Mouse (Mus musculus): Measurements from ENCODE around the gene Vmn1r160. TPM values are rescaled to one million over a fixed set of nuclear protein-coding genes. Genes with fewer than 3 reads are reported as not detected.
"Not testable (repeated sequence)": the region's sequence is repeated elsewhere in the genome, so short reads cannot be mapped to it uniquely, and the experiment has no call there.

The Vmn1r160 gene
- polyA plus RNA-seq (2015; fragmentation: Nextera tagmentation; extraction: Ambion mirVana), result not detected in 2 replicates

- H3K4me3 ChIP-seq, H3K9ac ChIP-seq: not testable (repeated sequence)
- 44% methylated on average over 1 of the region's 3 CpGs for WGBS
These were observed at the start of gene Vmn1r160 for GRCm38 (mm10) chr7:22870924-22871323. TSS of gene Vmn1r160 (plus strand) at chr7:22871224.

GRCm38 (mm10) chr7:22843505-22843904 lies 27.5 kb upstream of the Vmn1r160 start, which contains the start of gene Vmn1r159:
TSS of gene Vmn1r159 (minus strand) at chr7:22843605.
- H3K4me2 ChIP-seq; H3K36me3 ChIP-seq (replicated peaks); H3K9ac ChIP-seq; H3K4me1 ChIP-seq; H3K27me3 ChIP-seq (replicated peaks); ATAC-seq (replicated peaks); H3K9me3 ChIP-seq; H3K4me3 ChIP-seq; H3K27ac ChIP-seq: not testable (repeated sequence)
- WGBS, result 59% methylated on average over 3 of the region's 3 CpGs

More at GRCm38 (mm10) chr7:22870924-22871323, at the start of gene Vmn1r160:
- not testable (repeated sequence) for H3K36me3 ChIP-seq (replicated peaks); H3K27ac ChIP-seq; H3K9me3 ChIP-seq; H3K4me1 ChIP-seq; H3K4me2 ChIP-seq; ATAC-seq (replicated peaks); H3K27me3 ChIP-seq (replicated peaks)

Other genes with a start within 250 kb of the Vmn1r160 start
- not detected in 2 replicates for gene Vmn1r155, start 213.2 kb upstream of the Vmn1r160 start, polyA plus RNA-seq (2015; fragmentation: Nextera tagmentation; extraction: Ambion mirVana)
- gene Gm8693, start 178.9 kb upstream of the Vmn1r160 start, polyA plus RNA-seq (2015; fragmentation: Nextera tagmentation; extraction: Ambion mirVana), result not detected in 2 replicates
- not detected in 2 replicates for gene Gm4567, start 151.5 kb upstream of the Vmn1r160 start, polyA plus RNA-seq (2015; fragmentation: Nextera tagmentation; extraction: Ambion mirVana)
- not detected in 2 replicates for gene Vmn1r157, start 109.5 kb upstream of the Vmn1r160 start, polyA plus RNA-seq (2015; fragmentation: Nextera tagmentation; extraction: Ambion mirVana)
- gene Vmn1r158, start 80.4 kb upstream of the Vmn1r160 start, polyA plus RNA-seq (2015; fragmentation: Nextera tagmentation; extraction: Ambion mirVana), result not detected in 2 replicates
- not detected in 2 replicates for gene Vmn1r159, start 27.6 kb upstream of the Vmn1r160 start, polyA plus RNA-seq (2015; fragmentation: Nextera tagmentation; extraction: Ambion mirVana)
- gene Gm4214, start 113.4 kb downstream of the Vmn1r160 start, polyA plus RNA-seq (2015; fragmentation: Nextera tagmentation; extraction: Ambion mirVana), result not detected in 2 replicates
- not detected in 2 replicates for gene Gm4216, start 148.7 kb downstream of the Vmn1r160 start, polyA plus RNA-seq (2015; fragmentation: Nextera tagmentation; extraction: Ambion mirVana)
- not detected in 2 replicates for gene Vmn1r163, start 184.3 kb downstream of the Vmn1r160 start, polyA plus RNA-seq (2015; fragmentation: Nextera tagmentation; extraction: Ambion mirVana)
- not detected in 2 replicates for gene Gm8720, start 196.2 kb downstream of the Vmn1r160 start, polyA plus RNA-seq (2015; fragmentation: Nextera tagmentation; extraction: Ambion mirVana)